Mouse (Mus musculus) neural tube, embryonic 13.5 days (tissue): ENCODE data around the gene Zfp37. TPM values are rescaled to one million over a fixed set of nuclear protein-coding genes. Genes with fewer than 3 reads are reported as not detected.
"Not testable (repeated sequence)": the region's sequence is repeated elsewhere in the genome, so short reads cannot be mapped to it uniquely, and the experiment has no call there.

ENCODE experiments used
- ATAC-seq: fragments of 200-750 bp; cut with Nextera tagmentation; 2 replicates; pipeline ENCODE4 v1.8.0; 2017; ENCODE audit warnings: low read depth, mild to moderate bottlenecking, moderate TSS enrichment, moderate library complexity
- H3K27ac ChIP-seq: fragments of 300-500 bp; sonication (generic); replicated peaks from 2 replicates; pipeline ENCODE4 v1.5.1; 2015; ENCODE audit warnings: moderate library complexity, mild to moderate bottlenecking, inconsistent platforms
- H3K27me3 ChIP-seq: fragments of 300-500 bp; sonication (generic); 2 replicates; pipeline ENCODE4 v1.6.1; 2015; ENCODE audit warnings: mild to moderate bottlenecking, inconsistent platforms
- H3K36me3 ChIP-seq: fragments of 300-500 bp; sonication (generic); 2 replicates; pipeline ENCODE4 v1.6.1; 2015; ENCODE audit warnings: mild to moderate bottlenecking, inconsistent platforms
- H3K4me1 ChIP-seq: fragments of 300-500 bp; sonication (generic); replicated peaks from 2 replicates; pipeline ENCODE4 v1.6.1; 2015; ENCODE audit warnings: inconsistent platforms
- H3K4me2 ChIP-seq: fragments of 300-500 bp; sonication (generic); 2 replicates; pipeline ENCODE4 v1.6.1; 2015; ENCODE audit warnings: inconsistent platforms, mild to moderate bottlenecking, moderate library complexity
- H3K4me3 ChIP-seq: fragments of 300-500 bp; sonication (generic); 2 replicates; pipeline ENCODE4 v1.5.1; 2015; ENCODE audit warnings: mild to moderate bottlenecking, inconsistent platforms
- H3K9ac ChIP-seq: fragments of 300-500 bp; sonication (generic); 2 replicates; pipeline ENCODE4 v1.6.1; 2015; ENCODE audit warnings: moderate library complexity, mild to moderate bottlenecking, inconsistent platforms
- H3K9me3 ChIP-seq: fragments of 300-500 bp; sonication (generic); 2 replicates; pipeline ENCODE4 v1.6.1; 2016; ENCODE audit warnings: inconsistent platforms
- WGBS: fragments of 180-500 bp; shearing (Covaris S2); methylation state at CpG from one replicate; pipeline ENCODE4 v1.1.7; 2015; 5-methylcytosine and 5-hydroxymethylcytosine counted together
- polyA plus RNA-seq: library from polyadenylated mRNA; unstranded; fragments of >200 nt; fragmentation: Nextera tagmentation; extraction: Ambion mirVana; gene quantifications from 2 replicates; pipeline ENCODE4 v1.2.1, GENCODE M21; 2015

Zfp37 gene
- 24.9 and 30.6 TPM in 2 replicates for polyA plus RNA-seq

GRCm38 (mm10) chr4:62230769-62231168 lies at the start of gene Zfp37:
Gene Zfp37 (minus strand): TSS chr4:62231047.
- Histone ChIP-seq H3K27me3 (no peaks in the 10 kb centered on the region), H3K4me1 (no peaks in the 10 kb centered on the region), H3K36me3 (no peaks in the 10 kb centered on the region), H3K27ac (no peak within 1 kb of the TSS), H3K4me2 (no peak within 1 kb of the TSS), H3K4me3 (no peak within 1 kb of the TSS), H3K9ac (no peak within 1 kb of the TSS), H3K9me3 (no peaks in the 10 kb centered on the region)
- 73% methylated on average over 13 of the region's 13 CpGs for whole genome bisulfite sequencing
- ATAC-seq = no peak

- Histone ChIP-seq H3K9ac (no peak overlapping the region), H3K4me2 (no peak overlapping the region), H3K36me3 (no peaks in the 10 kb centered on the region), H3K9me3 (no peaks in the 10 kb centered on the region), H3K4me1 (peaks cover 9% of the 10 kb centered on the region), H3K27ac (no peak overlapping the region), H3K27me3 (no peaks in the 10 kb centered on the region), H3K4me3 (no peak overlapping the region)
- WGBS = 50% methylated on average over 4 of the region's 4 CpGs
- no peak for ATAC-seq
These were observed 47.2 kb upstream of the Zfp37 start for GRCm38 (mm10) chr4:62278081-62278480.

GRCm38 (mm10) chr4:62277222-62277621 lies 46.4 kb upstream of the Zfp37 start:
- Histone ChIP-seq H3K27me3 (no peaks in the 10 kb centered on the region), H3K9ac (no peak overlapping the region), H3K9me3 (no peaks in the 10 kb centered on the region), H3K4me3 (no peak overlapping the region), H3K36me3 (no peaks in the 10 kb centered on the region), H3K4me1 (peaks cover 9% of the 10 kb centered on the region), H3K4me2 (no peak overlapping the region), H3K27ac (no peak overlapping the region)
- WGBS = 67% methylated on average over 3 of the region's 3 CpGs
- ATAC-seq = no peak

GRCm38 (mm10) chr4:62276642-62277041 lies 45.8 kb upstream of the Zfp37 start:
- Histone ChIP-seq H3K27ac (no peak overlapping the region), H3K4me3 (no peak overlapping the region), H3K9ac (no peak overlapping the region), H3K4me2 (no peak overlapping the region), H3K9me3 (no peaks in the 10 kb centered on the region), H3K36me3 (no peaks in the 10 kb centered on the region), H3K27me3 (no peaks in the 10 kb centered on the region), H3K4me1 (peaks cover 9% of the 10 kb centered on the region)
- ATAC-seq = no peak
- WGBS = 91% methylated on average over 10 of the region's 10 CpGs

GRCm38 (mm10) chr4:62274841-62275536 lies 44.1 kb upstream of the Zfp37 start:
- no peaks in the 10 kb centered on the region for H3K9me3 ChIP-seq
- 0 out of 2 replicates have a peak overlapping the region, but pooled peaks have one; percentile 9 for H3K4me2 ChIP-seq
- peak overlapping the region; percentile 59; the same call in 1 of the 2 replicates for H3K27ac ChIP-seq
- no peaks in the 10 kb centered on the region for H3K36me3 ChIP-seq
- ATAC-seq = peak; percentile 79
- 7% methylated on average over 12 of the region's 12 CpGs for WGBS
- H3K27me3 ChIP-seq = no peaks in the 10 kb centered on the region
- peak overlapping the region; percentile 22; the same call in 1 of the 2 replicates for H3K9ac ChIP-seq
- H3K4me3 ChIP-seq = no peak overlapping the region
- H3K4me1 ChIP-seq = peaks cover 9% of the 10 kb centered on the region

GRCm38 (mm10) chr4:62273916-62274315 lies 43.1 kb upstream of the Zfp37 start:
- 79% methylated on average over 10 of the region's 10 CpGs for WGBS
- H3K4me3 ChIP-seq = no peak overlapping the region
- no peak overlapping the region for H3K27ac ChIP-seq
- no peak overlapping the region for H3K4me2 ChIP-seq
- no peaks in the 10 kb centered on the region for H3K9me3 ChIP-seq
- H3K36me3 ChIP-seq = no peaks in the 10 kb centered on the region
- H3K9ac ChIP-seq = no peak overlapping the region
- peaks cover 9% of the 10 kb centered on the region for H3K4me1 ChIP-seq
- no peak for ATAC-seq
- no peaks in the 10 kb centered on the region for H3K27me3 ChIP-seq

GRCm38 (mm10) chr4:62272696-62273095 lies 41.8 kb upstream of the Zfp37 start:
- H3K36me3 ChIP-seq = no peaks in the 10 kb centered on the region
- no peak overlapping the region for H3K4me3 ChIP-seq
- H3K9me3 ChIP-seq = no peaks in the 10 kb centered on the region
- no peak overlapping the region for H3K4me2 ChIP-seq
- H3K27me3 ChIP-seq = no peaks in the 10 kb centered on the region
- no peak overlapping the region for H3K27ac ChIP-seq
- WGBS = 92% methylated on average over 10 of the region's 10 CpGs
- H3K4me1 ChIP-seq = peaks cover 9% of the 10 kb centered on the region
- H3K9ac ChIP-seq = no peak overlapping the region
- ATAC-seq = no peak

GRCm38 (mm10) chr4:62267101-62267500 lies 36.3 kb upstream of the Zfp37 start:
- Histone ChIP-seq H3K27me3 (no peaks in the 10 kb centered on the region), H3K4me2 (no peak overlapping the region), H3K4me1 (no peaks in the 10 kb centered on the region), H3K27ac (no peak overlapping the region), H3K9ac (no peak overlapping the region), H3K4me3 (no peak overlapping the region), H3K36me3 (no peaks in the 10 kb centered on the region), H3K9me3 (no peaks in the 10 kb centered on the region)
- WGBS = 81% methylated on average over 10 of the region's 10 CpGs
- ATAC-seq = no peak

GRCm38 (mm10) chr4:62266016-62266415 lies 35.2 kb upstream of the Zfp37 start:
- H3K27ac ChIP-seq, H3K9me3 ChIP-seq, H3K4me3 ChIP-seq, H3K4me1 ChIP-seq, H3K4me2 ChIP-seq, ATAC-seq, H3K36me3 ChIP-seq, H3K27me3 ChIP-seq, H3K9ac ChIP-seq: not testable (repeated sequence)
- 84% methylated on average over 7 of the region's 7 CpGs for WGBS

GRCm38 (mm10) chr4:62265154-62265836 lies 34.4 kb upstream of the Zfp37 start:
- H3K27me3 ChIP-seq = no peaks in the 10 kb centered on the region
- no peak overlapping the region for H3K27ac ChIP-seq
- WGBS = 56% methylated on average over 10 of the region's 10 CpGs
- no peak overlapping the region for H3K4me2 ChIP-seq
- H3K4me3 ChIP-seq = no peak overlapping the region
- H3K36me3 ChIP-seq = no peaks in the 10 kb centered on the region
- no peaks in the 10 kb centered on the region for H3K9me3 ChIP-seq
- ATAC-seq = no peak
- no peaks in the 10 kb centered on the region for H3K4me1 ChIP-seq
- H3K9ac ChIP-seq = no peak overlapping the region

GRCm38 (mm10) chr4:62263133-62263844 lies 32.4 kb upstream of the Zfp37 start:
- H3K9me3 ChIP-seq = no peaks in the 10 kb centered on the region
- no peak overlapping the region for H3K4me3 ChIP-seq
- no peak overlapping the region for H3K4me2 ChIP-seq
- H3K27me3 ChIP-seq = no peaks in the 10 kb centered on the region
- WGBS = 34% methylated on average over 7 of the region's 7 CpGs
- ATAC-seq = no peak
- no peaks in the 10 kb centered on the region for H3K36me3 ChIP-seq
- no peak overlapping the region for H3K27ac ChIP-seq
- H3K9ac ChIP-seq = no peak overlapping the region
- H3K4me1 ChIP-seq = no peaks in the 10 kb centered on the region

GRCm38 (mm10) chr4:62262276-62262675 lies 31.4 kb upstream of the Zfp37 start, which contains the start of gene Slc31a2:
Gene Slc31a2 (plus strand): TSS chr4:62262562.
- no peak for ATAC-seq
- no peaks in the 10 kb centered on the region for H3K27me3 ChIP-seq
- no peak within 1 kb of the TSS for H3K9ac ChIP-seq
- no peak within 1 kb of the TSS for H3K27ac ChIP-seq
- no peak within 1 kb of the TSS for H3K4me3 ChIP-seq
- H3K9me3 ChIP-seq = no peaks in the 10 kb centered on the region
- H3K4me2 ChIP-seq = no peak within 1 kb of the TSS
- H3K4me1 ChIP-seq = no peaks in the 10 kb centered on the region
- 59% methylated on average over 2 of the region's 2 CpGs for WGBS
- no peaks in the 10 kb centered on the region for H3K36me3 ChIP-seq
